Mouse (Mus musculus): ENCODE results near the gene C1qtnf1.

DNA sequence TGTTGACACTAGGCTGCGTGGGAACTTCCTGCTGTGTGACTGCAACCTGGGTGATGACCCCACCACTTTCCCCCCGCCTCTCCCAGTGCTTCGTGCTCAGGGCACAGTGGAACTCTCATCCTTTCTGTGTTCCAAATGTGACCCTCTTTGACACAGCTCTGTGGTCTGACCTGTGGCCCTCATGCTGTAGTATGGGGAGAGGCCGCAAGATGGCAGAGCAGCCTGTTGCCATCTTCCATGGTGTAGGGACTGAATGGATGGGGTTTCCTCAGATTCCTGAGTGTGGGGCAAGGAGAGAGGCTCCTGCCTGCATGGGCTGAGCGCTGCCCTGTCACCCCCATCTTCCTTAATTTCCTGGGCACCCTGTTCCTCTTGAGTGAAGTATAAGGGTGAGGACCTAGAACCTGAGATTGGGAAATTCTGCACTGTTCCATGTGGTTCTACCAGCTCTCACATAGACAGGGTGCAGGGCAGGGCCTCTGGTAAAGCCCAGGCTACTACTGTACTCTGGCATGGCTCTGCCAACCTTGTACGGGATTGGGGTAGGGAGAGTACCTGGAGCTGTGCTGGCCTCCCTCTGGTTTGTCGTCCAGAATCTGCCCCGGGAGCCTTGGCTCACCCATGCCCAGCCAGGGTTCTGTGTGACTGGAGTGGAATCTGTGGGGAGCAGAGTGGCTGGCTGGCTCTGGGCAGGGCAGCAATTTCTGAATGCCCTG is 60.3 kb downstream of the C1qtnf1 start:
- TF ChIP-seq MAFK (IDR thresholded peaks at IDR 0.05; ENCODE audit: insufficient read depth, low read depth, low read length) (no peak), HCFC1 (IDR thresholded peaks at IDR 0.05; ENCODE audit: borderline replicate concordance, insufficient read depth, low read length) (no peak), ZNF384 (IDR thresholded peaks at IDR 0.05; ENCODE audit: low read depth, low read length) (no peak)
